Mouse (Mus musculus): ENCODE data around the gene Synpo2. TPM values are rescaled to one million over a fixed set of nuclear protein-coding genes. Genes with fewer than 3 reads are reported as not detected.
"Not testable (repeated sequence)": the region's sequence is repeated elsewhere in the genome, so short reads cannot be mapped to it uniquely, and the experiment has no call there.

Synpo2 gene
- polyA plus RNA-seq, 1 experiment from 2014 or later = 1.4 TPM

DNA sequence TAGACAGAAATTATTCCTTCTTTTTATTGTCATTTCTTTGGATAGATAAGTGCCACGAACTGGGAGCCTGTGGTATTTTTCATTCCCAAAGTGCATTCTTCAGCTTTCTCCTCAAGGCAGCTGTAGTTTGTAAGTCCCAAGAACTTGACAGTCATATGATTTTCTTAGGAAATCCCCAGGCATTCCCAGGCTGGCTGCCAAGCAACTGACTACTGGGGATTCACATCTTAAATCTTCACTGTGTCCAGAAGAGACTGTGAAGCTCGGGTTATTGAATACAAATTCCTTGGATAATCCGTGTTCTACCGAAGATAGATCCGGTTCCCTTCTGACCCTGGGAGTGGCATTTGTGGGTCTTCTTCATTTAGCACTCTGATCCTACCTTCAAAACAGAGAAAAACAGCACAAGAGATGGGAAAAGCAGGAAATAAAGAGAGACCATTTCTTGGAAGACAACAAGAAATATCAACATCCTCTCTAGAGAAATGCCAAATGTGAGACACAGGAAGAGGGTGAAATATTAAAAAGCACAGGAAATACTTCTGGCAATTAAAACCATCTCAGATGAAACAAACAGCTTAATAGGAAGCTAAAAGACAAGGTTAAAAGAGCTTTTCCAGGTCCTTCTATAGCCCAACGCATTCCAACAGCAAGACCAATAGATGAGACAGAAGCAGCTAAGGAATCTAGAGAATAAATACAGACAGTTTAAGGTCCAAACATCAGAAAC, 97.5 kb downstream of the Synpo2 start:
- H3K27ac ChIP-seq = no peak overlapping the region
- H3K4me3 ChIP-seq = no peak overlapping the region
- H3K9me3 ChIP-seq = no peaks in the 10 kb centered on the region
- no peaks in the 10 kb centered on the region for H3K36me3 ChIP-seq (replicated peaks)
- no peak overlapping the region for H3K4me2 ChIP-seq
- no peak for ATAC-seq (replicated peaks)
- 52% methylated on average over 6 of the region's 6 CpGs for WGBS
- no peaks in the 10 kb centered on the region for H3K4me1 ChIP-seq
- H3K9ac ChIP-seq = no peak overlapping the region
- H3K27me3 ChIP-seq (replicated peaks) = no peaks in the 10 kb centered on the region

DNA sequence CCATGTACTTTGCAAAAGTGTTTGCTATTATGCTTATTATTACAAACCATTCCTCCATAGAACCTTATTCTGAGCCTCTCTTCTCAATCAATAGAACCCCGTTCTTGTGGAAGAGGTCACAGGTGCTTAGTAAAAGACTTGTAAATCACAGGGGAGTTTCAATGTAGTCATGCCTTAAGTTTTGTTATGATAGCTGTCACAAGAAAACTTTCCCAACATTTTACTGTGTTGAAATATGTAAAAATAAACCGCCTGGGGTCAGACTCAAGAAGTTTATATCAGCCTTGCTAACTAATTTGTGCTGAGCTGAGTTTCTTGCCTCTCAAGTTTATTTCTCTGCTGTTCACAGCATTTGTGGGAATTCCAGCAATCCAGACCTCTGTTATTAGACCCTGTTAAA, 103.8 kb downstream of the Synpo2 start:
- no peak for ATAC-seq (replicated peaks)
- Histone ChIP-seq H3K9ac (no peak overlapping the region), H3K27me3 (replicated peaks) (no peaks in the 10 kb centered on the region), H3K27ac (no peak overlapping the region), H3K4me2 (no peak overlapping the region), H3K4me3 (no peak overlapping the region), H3K36me3 (replicated peaks) (no peaks in the 10 kb centered on the region), H3K4me1 (no peaks in the 10 kb centered on the region), H3K9me3 (no peaks in the 10 kb centered on the region)
- WGBS = 70% methylated on average over 2 of the region's 2 CpGs

DNA sequence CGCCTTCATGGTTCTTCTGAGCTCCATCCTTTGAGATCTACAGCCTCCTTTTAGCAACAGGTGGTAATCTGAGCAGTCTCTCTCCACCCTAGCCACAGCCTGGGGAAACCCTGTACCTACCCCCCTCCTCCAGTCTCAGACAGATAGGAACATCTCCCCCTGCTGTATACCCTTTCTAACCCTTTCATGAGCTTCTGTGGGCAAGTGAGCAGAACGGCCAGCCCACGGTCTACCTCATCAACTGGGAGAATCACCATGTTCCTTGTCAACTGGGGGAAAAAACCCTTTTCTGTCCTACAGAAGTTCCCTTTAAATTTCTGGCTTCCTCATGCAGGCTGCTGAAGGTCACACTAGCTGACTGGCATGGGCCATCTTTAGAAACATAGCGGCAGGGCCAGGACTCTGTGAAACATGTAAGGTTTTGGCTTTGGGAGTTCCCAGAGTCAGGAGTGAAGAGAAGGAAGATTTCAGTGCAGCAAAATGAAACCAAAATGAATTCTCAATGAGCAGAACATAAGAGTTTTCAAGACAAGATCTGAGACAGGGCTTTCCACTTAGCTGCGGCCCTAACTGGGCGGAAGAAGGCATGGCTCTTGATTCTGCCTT, 104.7 kb downstream of the Synpo2 start:
- Histone ChIP-seq H3K36me3 (replicated peaks) (no peaks in the 10 kb centered on the region), H3K9ac (no peak overlapping the region), H3K27ac (no peak overlapping the region), H3K4me1 (no peaks in the 10 kb centered on the region), H3K4me3 (no peak overlapping the region), H3K9me3 (no peaks in the 10 kb centered on the region), H3K4me2 (no peak overlapping the region), H3K27me3 (replicated peaks) (no peaks in the 10 kb centered on the region)
- WGBS = 90% methylated on average over 6 of the region's 6 CpGs
- ATAC-seq (replicated peaks) = no peak

DNA sequence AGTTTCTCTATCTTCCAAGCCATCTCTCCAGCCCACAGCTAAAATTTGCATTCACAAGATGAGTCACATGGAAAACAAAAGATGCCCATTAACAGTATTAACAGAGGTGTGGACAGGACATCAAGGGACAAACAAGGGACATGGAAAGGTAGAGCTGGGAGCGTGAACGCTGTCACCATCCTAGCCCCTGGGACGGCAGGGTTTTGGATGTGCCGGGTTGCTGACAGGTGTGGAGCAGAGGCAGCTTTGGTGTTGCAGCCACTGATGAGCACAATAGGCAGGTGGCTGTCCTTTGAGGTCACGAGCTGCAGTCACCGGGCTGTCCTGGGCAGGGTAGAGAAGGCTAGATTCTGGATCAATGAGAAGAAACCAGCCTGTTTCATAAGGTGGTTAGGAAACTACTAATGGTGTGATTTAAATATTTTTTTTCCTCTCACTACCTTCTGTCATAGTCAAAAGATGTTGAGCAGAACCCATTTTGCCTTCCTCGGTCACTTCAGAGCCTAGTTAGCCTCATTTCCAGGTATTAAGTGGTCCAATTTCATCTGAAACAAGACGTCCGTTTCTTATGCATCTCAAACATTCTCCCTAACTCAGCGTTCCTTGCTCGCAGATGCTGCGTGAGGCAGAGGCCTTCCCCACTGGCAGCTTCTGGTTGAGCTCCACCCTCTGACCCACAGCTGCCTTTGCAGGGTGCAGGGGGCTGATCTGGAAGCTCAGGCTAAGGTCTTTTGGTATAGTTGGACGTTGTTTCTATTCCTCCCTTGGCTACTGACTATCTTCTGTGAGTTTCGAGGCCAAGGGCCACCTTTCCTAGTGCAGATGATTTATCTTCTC, 105.4 kb downstream of the Synpo2 start:
- 88% methylated on average over 14 of the region's 14 CpGs for WGBS
- H3K4me1 ChIP-seq = no peaks in the 10 kb centered on the region
- H3K4me2 ChIP-seq = no peak overlapping the region
- no peaks in the 10 kb centered on the region for H3K9me3 ChIP-seq
- no peak overlapping the region for H3K4me3 ChIP-seq
- no peaks in the 10 kb centered on the region for H3K27me3 ChIP-seq (replicated peaks)
- no peak for ATAC-seq (replicated peaks)
- no peak overlapping the region for H3K27ac ChIP-seq
- no peaks in the 10 kb centered on the region for H3K36me3 ChIP-seq (replicated peaks)
- H3K9ac ChIP-seq = no peak overlapping the region

DNA sequence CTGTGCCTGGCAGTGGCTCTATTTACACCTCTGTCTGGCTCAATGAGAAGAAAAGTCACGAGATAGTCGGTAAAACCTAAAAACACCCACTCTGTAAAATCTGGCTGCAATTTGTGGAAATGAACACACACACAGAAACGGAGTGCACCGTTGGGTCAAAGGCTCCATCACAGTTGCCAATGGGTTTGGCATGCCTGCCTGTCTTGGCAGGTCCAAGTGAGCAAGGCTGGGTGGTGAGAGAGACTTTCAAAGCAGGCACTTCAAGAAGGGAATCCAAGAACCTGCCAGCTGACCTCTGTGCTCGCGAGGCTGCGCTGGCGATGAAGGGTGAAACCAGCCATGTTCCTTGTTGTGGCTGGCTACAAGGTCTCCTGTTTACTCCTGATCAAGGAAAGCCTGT, 107.2 kb downstream of the Synpo2 start:
- no peaks in the 10 kb centered on the region for H3K9me3 ChIP-seq
- no peaks in the 10 kb centered on the region for H3K36me3 ChIP-seq (replicated peaks)
- 82% methylated on average over 8 of the region's 8 CpGs for WGBS
- no peak overlapping the region for H3K4me3 ChIP-seq
- no peak overlapping the region for H3K4me2 ChIP-seq
- ATAC-seq (replicated peaks) = no peak
- H3K27ac ChIP-seq = no peak overlapping the region
- no peaks in the 10 kb centered on the region for H3K4me1 ChIP-seq
- H3K9ac ChIP-seq = no peak overlapping the region
- H3K27me3 ChIP-seq (replicated peaks) = no peaks in the 10 kb centered on the region

DNA sequence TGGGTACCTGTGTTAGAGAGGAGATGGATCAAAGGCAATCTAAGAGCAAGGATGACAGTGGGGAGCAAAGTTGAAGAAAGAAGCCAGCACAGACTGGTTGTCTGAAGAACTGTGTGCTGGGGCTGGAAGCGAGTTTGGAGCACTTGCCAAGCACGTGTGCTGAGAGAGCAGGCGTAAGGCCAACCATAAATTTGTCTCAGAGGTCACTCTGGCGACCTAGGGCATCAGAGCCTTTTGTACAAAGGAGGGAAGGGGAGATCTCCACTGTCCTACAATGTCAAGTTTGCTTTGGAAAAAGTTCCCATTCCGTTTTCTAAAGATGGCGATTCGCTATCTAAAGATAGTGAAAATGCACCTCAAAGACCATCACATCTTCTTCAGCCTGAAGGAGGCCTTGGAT, 107.9 kb downstream of the Synpo2 start:
- Histone ChIP-seq H3K36me3 (replicated peaks) (no peaks in the 10 kb centered on the region), H3K9ac (no peak overlapping the region), H3K27me3 (replicated peaks) (no peaks in the 10 kb centered on the region), H3K4me1 (no peaks in the 10 kb centered on the region), H3K27ac (no peak overlapping the region), H3K4me3 (no peak overlapping the region), H3K9me3 (no peaks in the 10 kb centered on the region), H3K4me2 (no peak overlapping the region)
- 80% methylated on average over 7 of the region's 7 CpGs for WGBS
- ATAC-seq (replicated peaks) = no peak

DNA sequence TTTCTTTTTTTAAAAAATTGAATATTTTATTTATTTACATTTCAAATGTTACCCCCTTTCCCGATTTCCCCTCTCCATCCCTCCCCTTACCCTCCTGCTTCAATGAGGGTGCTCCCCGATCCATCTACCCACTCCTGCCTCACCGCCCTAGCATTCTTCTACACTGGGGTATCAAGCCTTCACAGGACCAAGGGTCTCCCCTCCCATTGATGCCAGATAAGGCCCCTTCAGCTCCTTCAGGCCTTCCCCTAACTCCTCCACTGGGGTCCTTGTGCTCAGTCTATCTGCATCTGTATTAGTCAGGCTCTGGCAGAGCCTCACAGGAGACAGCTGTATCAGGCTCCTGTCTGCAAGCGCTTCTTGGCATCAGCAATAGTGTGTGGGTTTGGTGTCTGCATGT, 109.2 kb downstream of the Synpo2 start:
- not testable (repeated sequence) for H3K4me2 ChIP-seq; H3K4me1 ChIP-seq; H3K9ac ChIP-seq; H3K4me3 ChIP-seq; ATAC-seq (replicated peaks); H3K36me3 ChIP-seq (replicated peaks); H3K9me3 ChIP-seq; H3K27me3 ChIP-seq (replicated peaks); H3K27ac ChIP-seq
- WGBS = 92% methylated on average over 4 of the region's 4 CpGs

DNA sequence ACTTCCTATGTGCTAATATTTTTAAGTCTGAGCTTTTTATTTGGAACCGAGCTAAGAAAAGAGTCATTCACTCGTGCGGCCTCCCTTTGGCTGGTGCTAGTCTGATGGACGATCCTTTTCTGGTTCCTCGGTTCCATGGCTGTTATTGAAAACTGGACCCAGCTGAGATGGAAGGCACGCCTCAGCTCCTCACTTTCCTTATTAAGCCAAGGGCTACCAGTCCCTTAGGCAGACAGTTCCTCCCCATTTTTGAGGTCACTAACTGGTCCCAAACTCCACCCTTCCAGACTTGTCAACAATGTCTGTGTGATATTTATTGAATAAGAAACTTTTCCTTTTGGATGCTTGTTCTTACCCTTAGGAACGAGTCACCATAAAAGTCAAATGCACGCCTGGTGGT, 112.1 kb downstream of the Synpo2 start:
- no peaks in the 10 kb centered on the region for H3K36me3 ChIP-seq (replicated peaks)

DNA sequence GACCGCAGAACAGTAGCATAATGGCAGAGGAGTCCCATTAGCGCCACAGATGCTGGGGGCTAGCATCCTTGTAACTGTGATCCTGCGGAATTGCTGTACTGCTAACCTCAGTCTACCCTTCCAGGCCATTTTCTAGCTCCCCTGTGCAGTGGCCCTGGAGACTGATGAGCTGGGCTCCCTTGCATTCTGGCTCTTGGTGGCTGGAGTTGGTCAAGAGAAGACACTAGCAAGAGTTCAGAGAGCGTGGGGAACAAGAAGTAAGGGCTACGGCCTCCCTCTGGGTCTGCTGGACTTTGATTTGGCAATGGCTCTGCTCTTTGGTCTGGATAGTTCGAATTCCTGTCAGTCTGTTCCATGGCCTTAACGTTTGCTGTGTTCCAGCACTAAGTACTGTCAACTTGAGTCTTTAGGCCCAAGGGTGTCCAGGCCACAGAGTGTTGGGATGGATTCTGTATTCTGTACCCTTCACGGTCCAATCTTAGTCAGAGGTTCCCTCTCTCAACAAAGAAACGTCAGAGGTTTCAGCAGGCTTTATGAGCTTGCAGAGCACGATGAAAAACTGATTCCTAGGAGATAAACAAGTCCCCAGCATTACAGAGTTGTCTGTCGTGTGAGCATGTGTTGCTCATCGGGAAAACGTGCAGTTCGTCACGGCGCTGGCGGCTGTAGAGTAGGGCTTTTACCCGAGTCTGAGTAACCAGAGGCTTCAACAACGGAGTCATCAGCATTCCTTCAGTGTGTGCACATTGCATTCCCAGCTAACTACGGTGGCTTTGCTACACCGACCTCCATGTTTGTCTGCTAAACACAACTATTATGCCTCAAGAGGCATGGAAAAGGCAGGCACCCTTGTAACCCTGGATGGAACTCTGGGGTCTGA, 113.6 kb downstream of the Synpo2 start:
- H3K4me1 ChIP-seq = no peaks in the 10 kb centered on the region
- ATAC-seq (replicated peaks) = no peak
- no peaks in the 10 kb centered on the region for H3K27me3 ChIP-seq (replicated peaks)
- H3K4me2 ChIP-seq = no peak overlapping the region
- H3K4me3 ChIP-seq = no peak overlapping the region
- H3K36me3 ChIP-seq (replicated peaks) = no peaks in the 10 kb centered on the region
- no peak overlapping the region for H3K27ac ChIP-seq
- WGBS = 89% methylated on average over 21 of the region's 21 CpGs
- H3K9me3 ChIP-seq = no peaks in the 10 kb centered on the region
- no peak overlapping the region for H3K9ac ChIP-seq

More for the DNA sequence above, 112.1 kb downstream of the Synpo2 start:
- H3K9me3 ChIP-seq = no peaks in the 10 kb centered on the region
- H3K27me3 ChIP-seq (replicated peaks) = no peaks in the 10 kb centered on the region
- no peak overlapping the region for H3K4me2 ChIP-seq
- no peak overlapping the region for H3K4me3 ChIP-seq
- no peak overlapping the region for H3K27ac ChIP-seq
- ATAC-seq (replicated peaks) = no peak
- 80% methylated on average over 8 of the region's 8 CpGs for WGBS
- H3K9ac ChIP-seq = no peak overlapping the region
- H3K4me1 ChIP-seq = no peaks in the 10 kb centered on the region

DNA sequence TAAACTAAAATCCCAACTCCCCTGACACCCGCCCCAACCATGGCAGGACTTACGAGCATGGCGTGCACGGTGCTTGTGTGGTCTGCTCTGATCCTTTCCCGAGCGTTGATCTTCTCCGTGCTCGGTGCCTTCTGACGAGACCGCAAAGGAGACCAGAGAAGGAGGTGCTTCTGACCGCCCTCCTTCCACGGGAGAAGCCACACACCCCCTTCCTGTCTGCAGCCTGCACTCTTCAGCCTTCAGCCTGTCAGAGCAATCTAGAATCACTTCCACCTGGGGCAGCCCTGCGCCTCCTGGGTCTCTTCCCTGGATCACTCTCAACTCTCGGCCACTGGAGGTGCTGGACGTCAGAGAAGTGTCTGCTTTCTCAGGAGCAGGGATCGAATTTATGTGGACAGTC, 119.0 kb downstream of the Synpo2 start:
- H3K27me3 ChIP-seq (replicated peaks) = no peaks in the 10 kb centered on the region
- H3K4me2 ChIP-seq = no peak overlapping the region
- no peaks in the 10 kb centered on the region for H3K9me3 ChIP-seq
- no peak for ATAC-seq (replicated peaks)
- 51% methylated on average over 16 of the region's 16 CpGs for WGBS
- peaks cover 7% of the 10 kb centered on the region for H3K4me1 ChIP-seq
- no peak overlapping the region for H3K27ac ChIP-seq
- H3K9ac ChIP-seq = no peak overlapping the region
- no peak overlapping the region for H3K4me3 ChIP-seq
- H3K36me3 ChIP-seq (replicated peaks) = no peaks in the 10 kb centered on the region

DNA sequence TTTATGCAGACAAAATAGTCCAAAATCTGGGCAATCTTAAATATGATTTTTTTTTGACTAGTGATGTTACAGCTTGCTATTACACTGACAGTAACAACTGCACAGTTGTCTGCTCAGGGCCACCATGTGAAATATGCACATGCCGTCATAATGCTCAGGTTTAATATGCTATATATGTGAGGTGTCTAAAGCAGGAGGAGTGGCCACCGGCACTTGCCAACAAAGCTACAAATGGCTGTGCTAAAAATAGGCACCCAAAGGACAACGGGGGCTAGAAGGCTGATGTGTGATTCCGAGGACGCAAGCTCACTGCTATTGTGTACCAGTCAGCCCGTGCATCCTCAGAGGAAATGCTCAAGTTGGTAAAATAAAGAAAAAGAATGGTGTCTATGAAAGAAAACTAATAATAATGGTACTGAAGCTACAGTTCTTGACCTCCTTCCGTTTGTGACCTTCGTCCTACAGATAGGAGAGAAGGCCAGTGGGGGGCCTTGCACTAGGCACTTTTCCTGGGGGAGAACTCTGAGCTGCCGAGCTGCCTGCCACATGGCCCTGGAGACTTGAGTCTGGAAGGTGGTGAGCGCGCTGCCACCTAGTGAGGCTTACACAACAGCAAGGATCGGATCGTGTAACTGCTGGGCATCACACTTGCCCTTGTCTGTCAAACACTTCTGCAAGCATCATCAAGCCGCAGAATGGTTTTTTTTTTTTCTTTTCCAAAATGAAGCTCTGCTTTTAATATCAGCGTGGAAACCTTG, 120.0 kb downstream of the Synpo2 start:
- peak overlapping the region; percentile 39 for H3K4me2 ChIP-seq
- 27% methylated on average over 15 of the region's 15 CpGs for WGBS
- no peaks in the 10 kb centered on the region for H3K9me3 ChIP-seq
- peak overlapping the region; percentile 9; the same call in 1 of the 2 replicates for H3K4me3 ChIP-seq
- no peak overlapping the region for H3K27ac ChIP-seq
- H3K36me3 ChIP-seq (replicated peaks) = no peaks in the 10 kb centered on the region
- H3K9ac ChIP-seq = no peak overlapping the region
- no peaks in the 10 kb centered on the region for H3K27me3 ChIP-seq (replicated peaks)
- peak; percentile 69 for ATAC-seq (replicated peaks)
- peaks cover 7% of the 10 kb centered on the region for H3K4me1 ChIP-seq
